Mouse (Mus musculus) limb, embryonic 15.5 days (tissue): ENCODE results near the gene Qpctl. TPM values are rescaled to one million over a fixed set of nuclear protein-coding genes. Genes with fewer than 3 reads are reported as not detected.

Experiments used
- ATAC-seq: fragments of 200-750 bp; cut with Nextera tagmentation; 2 replicates; pipeline ENCODE4 v1.8.0; 2017; ENCODE audit warnings: low read depth, moderate TSS enrichment; ENCODE audit not compliant: insufficient number of reproducible peaks, low FRiP score, low TSS enrichment
- H3K27ac ChIP-seq: fragments of 300-500 bp; sonication (generic); 2 replicates; pipeline ENCODE4 v1.5.1; 2015; ENCODE audit warnings: moderate library complexity, mild to moderate bottlenecking, inconsistent platforms
- H3K27me3 ChIP-seq: fragments of 300-500 bp; sonication (generic); 2 replicates; pipeline ENCODE4 v1.6.1; 2015; ENCODE audit warnings: inconsistent platforms
- H3K36me3 ChIP-seq: fragments of 300-500 bp; sonication (generic); 2 replicates; pipeline ENCODE4 v1.6.1; 2015; ENCODE audit warnings: inconsistent platforms
- H3K4me1 ChIP-seq: fragments of 300-500 bp; sonication (generic); 2 replicates; pipeline ENCODE4 v1.6.1; 2015; ENCODE audit warnings: inconsistent platforms
- H3K4me2 ChIP-seq: fragments of 300-500 bp; sonication (generic); 2 replicates; pipeline ENCODE4 v1.6.1; 2015; ENCODE audit warnings: mild to moderate bottlenecking, inconsistent platforms
- H3K4me3 ChIP-seq: fragments of 300-500 bp; sonication (generic); 2 replicates; pipeline ENCODE4 v1.5.1; 2015; ENCODE audit warnings: mild to moderate bottlenecking, inconsistent platforms
- H3K9ac ChIP-seq: fragments of 300-500 bp; sonication (generic); 2 replicates; pipeline ENCODE4 v1.6.1; 2015; ENCODE audit warnings: inconsistent platforms
- H3K9me3 ChIP-seq: fragments of 300-500 bp; sonication (generic); 2 replicates; pipeline ENCODE4 v1.6.1; 2016; ENCODE audit warnings: inconsistent platforms
- WGBS: fragments of 180-500 bp; shearing (Covaris S2); methylation state at CpG from one replicate; pipeline ENCODE4 v1.1.7; 2015; 5-methylcytosine and 5-hydroxymethylcytosine counted together
- polyA plus RNA-seq: library from polyadenylated mRNA; unstranded; fragments of >200 nt; fragmentation: Nextera tagmentation; extraction: Ambion mirVana; gene quantifications from 2 replicates; pipeline ENCODE4 v1.2.1, GENCODE M21; 2015

The Qpctl gene
- polyA plus RNA-seq, 1 experiment from 2014 or later = 13.8 TPM

- Histone ChIP-seq H3K9ac (no peak overlapping the region), H3K4me3 (peak overlapping the region; percentile 16), H3K9me3 (no peaks in the 10 kb centered on the region), H3K4me2 (peak overlapping the region; percentile 22; the same call in 1 of the 2 replicates), H3K4me1 (peaks cover 50% of the 10 kb centered on the region), H3K36me3 (no peaks in the 10 kb centered on the region), H3K27me3 (peaks cover 56% of the 10 kb centered on the region), H3K27ac (no peak overlapping the region)
- WGBS = 6% methylated on average over 21 of the region's 21 CpGs
- ATAC-seq = no peak
Measured at GRCm38 (mm10) chr7:19176516-19176947, 27.4 kb upstream of the Qpctl start.

- H3K9ac ChIP-seq = no peak within 1 kb of the TSS
- WGBS = 1% methylated on average over 30 of the region's 30 CpGs
- peaks cover 56% of the 10 kb centered on the region for H3K27me3 ChIP-seq
- ATAC-seq = no peak
- no peaks in the 10 kb centered on the region for H3K36me3 ChIP-seq
- H3K27ac ChIP-seq = no peak within 1 kb of the TSS
- no peaks in the 10 kb centered on the region for H3K9me3 ChIP-seq
- H3K4me2 ChIP-seq = peak within 1 kb of the TSS; percentile 22; the same call in 1 of the 2 replicates
- peaks cover 45% of the 10 kb centered on the region for H3K4me1 ChIP-seq
- H3K4me3 ChIP-seq = peak within 1 kb of the TSS; percentile 16
Measured at GRCm38 (mm10) chr7:19175708-19176515, 26.8 kb upstream of the Qpctl start, which contains the start of gene Eml2. Eml2 (plus strand) TSS chr7:19176421.

- 2% methylated on average over 17 of the region's 17 CpGs for WGBS
- ATAC-seq = 0 out of 2 replicates have a peak, but pooled peaks have one; percentile 36
- Histone ChIP-seq H3K4me3 (peak overlapping the region; percentile 33), H3K27ac (no peak overlapping the region), H3K27me3 (peaks cover 29% of the 10 kb centered on the region), H3K9me3 (no peaks in the 10 kb centered on the region), H3K36me3 (no peaks in the 10 kb centered on the region), H3K4me2 (peak overlapping the region; percentile 52), H3K4me1 (peaks cover 21% of the 10 kb centered on the region), H3K9ac (no peak overlapping the region)
Measured at GRCm38 (mm10) chr7:19172874-19173273, 23.8 kb upstream of the Qpctl start.

- Histone ChIP-seq H3K27me3 (peaks cover 19% of the 10 kb centered on the region), H3K4me3 (no peak overlapping the region), H3K36me3 (no peaks in the 10 kb centered on the region), H3K4me1 (peaks cover 20% of the 10 kb centered on the region), H3K27ac (no peak overlapping the region), H3K9ac (no peak overlapping the region), H3K9me3 (no peaks in the 10 kb centered on the region), H3K4me2 (no peak overlapping the region)
- ATAC-seq = no peak
- WGBS = 58% methylated on average over 8 of the region's 8 CpGs
Measured at GRCm38 (mm10) chr7:19171831-19172230, 22.7 kb upstream of the Qpctl start.

GRCm38 (mm10) chr7:19170142-19170541 is 21.1 kb upstream of the Qpctl start:
- Histone ChIP-seq H3K4me3 (no peak overlapping the region), H3K4me1 (peaks cover 17% of the 10 kb centered on the region), H3K9me3 (no peaks in the 10 kb centered on the region), H3K9ac (no peak overlapping the region), H3K4me2 (no peak overlapping the region), H3K27ac (0 out of 2 replicates have a peak overlapping the region, but pooled peaks have one; percentile 18), H3K27me3 (peaks cover 4% of the 10 kb centered on the region), H3K36me3 (no peaks in the 10 kb centered on the region)
- ATAC-seq = no peak
- WGBS = 57% methylated on average over 8 of the region's 8 CpGs

- Histone ChIP-seq H3K9me3 (no peaks in the 10 kb centered on the region), H3K4me1 (peaks cover 23% of the 10 kb centered on the region), H3K36me3 (no peaks in the 10 kb centered on the region), H3K9ac (no peak overlapping the region), H3K4me2 (no peak overlapping the region), H3K27ac (no peak overlapping the region), H3K27me3 (peaks cover 10% of the 10 kb centered on the region), H3K4me3 (no peak overlapping the region)
- no peak for ATAC-seq
- WGBS = 63% methylated on average over 10 of the region's 10 CpGs
Measured at GRCm38 (mm10) chr7:19169506-19169905, 20.4 kb upstream of the Qpctl start.

- Histone ChIP-seq H3K36me3 (no peaks in the 10 kb centered on the region), H3K4me2 (no peak overlapping the region), H3K27ac (no peak overlapping the region), H3K9ac (no peak overlapping the region), H3K4me3 (no peak overlapping the region), H3K4me1 (peaks cover 23% of the 10 kb centered on the region), H3K27me3 (peaks cover 23% of the 10 kb centered on the region), H3K9me3 (no peaks in the 10 kb centered on the region)
- ATAC-seq = no peak
- WGBS = 80% methylated on average over 3 of the region's 3 CpGs
Measured at GRCm38 (mm10) chr7:19166990-19167389, 17.9 kb upstream of the Qpctl start.

- 13% methylated on average over 14 of the region's 14 CpGs for WGBS
- Histone ChIP-seq H3K9me3 (no peaks in the 10 kb centered on the region), H3K36me3 (no peaks in the 10 kb centered on the region), H3K27me3 (peaks cover 23% of the 10 kb centered on the region), H3K4me1 (peaks cover 23% of the 10 kb centered on the region), H3K4me2 (0 out of 2 replicates have a peak within 1 kb of the TSS, but pooled peaks have one; percentile 12), H3K4me3 (no peak within 1 kb of the TSS), H3K9ac (no peak within 1 kb of the TSS), H3K27ac (no peak within 1 kb of the TSS)
- ATAC-seq = no peak
Measured at GRCm38 (mm10) chr7:19165656-19166423, 16.7 kb upstream of the Qpctl start, which contains the start of gene Gipr. Gipr (minus strand) TSS chr7:19166127.

GRCm38 (mm10) chr7:19164978-19165377 is 15.9 kb upstream of the Qpctl start:
- Histone ChIP-seq H3K4me1 (peaks cover 29% of the 10 kb centered on the region), H3K4me3 (no peak overlapping the region), H3K9ac (no peak overlapping the region), H3K27me3 (peaks cover 31% of the 10 kb centered on the region), H3K27ac (no peak overlapping the region), H3K4me2 (0 out of 2 replicates have a peak overlapping the region, but pooled peaks have one; percentile 12), H3K36me3 (no peaks in the 10 kb centered on the region), H3K9me3 (no peaks in the 10 kb centered on the region)
- 2% methylated on average over 13 of the region's 13 CpGs for WGBS
- ATAC-seq = no peak

- H3K27me3 ChIP-seq = peaks cover 39% of the 10 kb centered on the region
- no peak overlapping the region for H3K4me3 ChIP-seq
- peak overlapping the region; percentile 21 for H3K4me2 ChIP-seq
- H3K4me1 ChIP-seq = peaks cover 37% of the 10 kb centered on the region
- H3K9me3 ChIP-seq = no peaks in the 10 kb centered on the region
- no peaks in the 10 kb centered on the region for H3K36me3 ChIP-seq
- 4% methylated on average over 6 of the region's 6 CpGs for WGBS
- peak; percentile 61 for ATAC-seq
- no peak overlapping the region for H3K27ac ChIP-seq
- no peak overlapping the region for H3K9ac ChIP-seq
Measured at GRCm38 (mm10) chr7:19164189-19164588, 15.1 kb upstream of the Qpctl start.

GRCm38 (mm10) chr7:19163752-19164151 is 14.7 kb upstream of the Qpctl start:
- peaks cover 43% of the 10 kb centered on the region for H3K27me3 ChIP-seq
- 22% methylated on average over 12 of the region's 12 CpGs for WGBS
- ATAC-seq = no peak

More at GRCm38 (mm10) chr7:19163752-19164151, 14.7 kb upstream of the Qpctl start:
- H3K9me3 ChIP-seq = no peaks in the 10 kb centered on the region
- H3K4me1 ChIP-seq = peaks cover 38% of the 10 kb centered on the region
- H3K9ac ChIP-seq = no peak overlapping the region
- 0 out of 2 replicates have a peak overlapping the region, but pooled peaks have one; percentile 21 for H3K4me2 ChIP-seq
- H3K4me3 ChIP-seq = no peak overlapping the region
- H3K27ac ChIP-seq = no peak overlapping the region
- H3K36me3 ChIP-seq = no peaks in the 10 kb centered on the region
